Mouse (Mus musculus) midbrain, embryonic 14.5 days (tissue): ENCODE measurements around the gene Itga6. TPM values are rescaled to one million over a fixed set of nuclear protein-coding genes. Genes with fewer than 3 reads are reported as not detected.
"Not testable (repeated sequence)": the region's sequence is repeated elsewhere in the genome, so short reads cannot be mapped to it uniquely, and the experiment has no call there.

Source experiments
- ATAC-seq: fragments of 200-750 bp; cut with Nextera tagmentation; 2 replicates; pipeline ENCODE4 v1.8.0; 2017; ENCODE audit warnings: moderate number of reproducible peaks, moderate library complexity; ENCODE audit not compliant: low FRiP score, low TSS enrichment
- DNase-seq: peaks from one replicate; pipeline ENCODE4 v3.0.0-alpha.2; 2015
- H3K27ac ChIP-seq: fragments of 300-500 bp; sonication (generic); replicated peaks from 2 replicates; pipeline ENCODE4 v1.5.1; 2014; ENCODE audit warnings: mild to moderate bottlenecking, low read depth, low read length, moderate library complexity
- H3K27me3 ChIP-seq: fragments of 300-500 bp; sonication (generic); 2 replicates; pipeline ENCODE4 v1.6.1; 2014; ENCODE audit warnings: low read length, control low read depth, mixed read lengths; ENCODE audit not compliant: control insufficient read depth, insufficient read depth
- H3K36me3 ChIP-seq: fragments of 300-500 bp; sonication (generic); 2 replicates; pipeline ENCODE4 v1.6.1; 2014; ENCODE audit warnings: low read length, control low read depth; ENCODE audit not compliant: control insufficient read depth, insufficient read depth
- H3K4me1 ChIP-seq: fragments of 300-500 bp; sonication (generic); 2 replicates; pipeline ENCODE4 v1.6.1; 2014; ENCODE audit warnings: mild to moderate bottlenecking, antibody characterized with exemption, low read length, control low read depth; ENCODE audit not compliant: control insufficient read depth, insufficient read depth
- H3K4me2 ChIP-seq: fragments of 300-500 bp; sonication (generic); 2 replicates; pipeline ENCODE4 v1.6.1; 2014; ENCODE audit warnings: mild to moderate bottlenecking, low read length, moderate library complexity
- H3K4me3 ChIP-seq: fragments of 300-500 bp; sonication (generic); replicated peaks from 2 replicates; pipeline ENCODE4 v1.5.1; 2014; ENCODE audit warnings: low read depth, low read length
- H3K9ac ChIP-seq: fragments of 300-500 bp; sonication (generic); replicated peaks from 2 replicates; pipeline ENCODE4 v1.6.1; 2014; ENCODE audit warnings: mild to moderate bottlenecking, low read length, moderate library complexity
- H3K9me3 ChIP-seq: fragments of 300-500 bp; sonication (generic); 2 replicates; pipeline ENCODE4 v1.6.1; 2016; ENCODE audit warnings: low read length, control low read depth, mixed read lengths; ENCODE audit not compliant: control insufficient read depth
- WGBS: fragments of 180-500 bp; shearing (Covaris S2); extraction: QIAGEN DNeasy Blood & Tissue Kit; methylation state at CpG from one replicate; pipeline ENCODE4 v1.1.7; 2014; 5-methylcytosine and 5-hydroxymethylcytosine counted together
- polyA plus RNA-seq: library from polyadenylated mRNA; unstranded; fragments of >200 nt; fragmentation: Nextera tagmentation; extraction: Ambion mirVana; gene quantifications from 2 replicates; pipeline ENCODE4 v1.2.1, GENCODE M21; 2014

The Itga6 gene
- polyA plus RNA-seq, 1 experiment from 2014 or later, result 21.6 TPM

DNA sequence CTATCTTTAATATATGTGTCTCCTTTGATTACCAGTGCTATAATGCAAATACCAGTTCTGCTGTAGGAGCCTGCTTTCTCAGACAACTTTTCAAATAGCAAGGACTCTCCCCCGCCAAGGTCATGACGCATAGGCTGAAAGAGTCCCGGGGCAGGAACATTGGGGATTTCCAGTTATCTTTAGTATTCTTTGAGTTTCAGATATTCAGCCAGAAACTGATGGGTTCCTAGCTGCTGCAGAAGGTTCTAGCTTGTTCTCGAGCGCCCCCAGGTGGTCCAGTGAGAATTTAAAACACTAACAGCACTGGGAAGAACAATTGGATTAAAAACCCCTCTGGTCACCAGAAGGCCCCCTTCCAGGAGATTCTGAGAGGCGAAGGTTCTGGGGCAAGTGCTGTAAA lies 92.4 kb downstream of the Itga6 start:
- DNase-seq (peak; percentile 87), ATAC-seq (no peak)
- H3K4me2 ChIP-seq, result no peak overlapping the region
- no peaks in the 10 kb centered on the region for H3K36me3 ChIP-seq
- 44% methylated on average over 6 of the region's 6 CpGs for WGBS
- H3K4me3 ChIP-seq, result no peak overlapping the region
- H3K27me3 ChIP-seq, result no peaks in the 10 kb centered on the region
- no peak overlapping the region for H3K9ac ChIP-seq
- H3K9me3 ChIP-seq, result no peaks in the 10 kb centered on the region
- H3K27ac ChIP-seq, result no peak overlapping the region
- no peaks in the 10 kb centered on the region for H3K4me1 ChIP-seq

DNA sequence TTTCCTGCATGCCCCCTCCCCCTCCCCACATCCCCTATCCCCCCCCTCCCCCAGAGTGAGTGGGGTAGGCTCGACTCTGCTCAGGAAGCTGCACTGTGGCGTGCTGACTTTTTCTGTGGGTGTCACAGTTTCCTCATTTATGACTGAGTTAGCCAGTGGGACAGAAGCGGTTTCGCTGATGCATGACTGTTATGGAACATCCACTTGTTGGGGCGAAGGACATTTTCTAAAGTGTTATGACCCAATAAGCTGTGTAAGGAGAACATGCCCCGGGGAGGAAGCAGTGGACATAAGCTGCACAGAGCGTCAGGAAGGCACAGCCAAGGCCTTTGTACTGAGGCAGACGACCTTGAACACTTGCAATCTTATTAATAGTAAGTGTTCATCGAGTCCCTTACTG lies 97.9 kb downstream of the Itga6 start:
- no peaks in the 10 kb centered on the region for H3K9me3 ChIP-seq
- 89% methylated on average over 9 of the region's 9 CpGs for WGBS
- H3K4me2 ChIP-seq, result no peak overlapping the region
- DNase-seq (no peak), ATAC-seq (no peak)
- no peak overlapping the region for H3K4me3 ChIP-seq
- H3K27ac ChIP-seq, result no peak overlapping the region
- H3K4me1 ChIP-seq, result no peaks in the 10 kb centered on the region
- no peaks in the 10 kb centered on the region for H3K27me3 ChIP-seq
- no peak overlapping the region for H3K9ac ChIP-seq
- H3K36me3 ChIP-seq, result 0 out of 2 replicates have a peak, but pooled peaks cover 5% of the 10 kb centered on the region

DNA sequence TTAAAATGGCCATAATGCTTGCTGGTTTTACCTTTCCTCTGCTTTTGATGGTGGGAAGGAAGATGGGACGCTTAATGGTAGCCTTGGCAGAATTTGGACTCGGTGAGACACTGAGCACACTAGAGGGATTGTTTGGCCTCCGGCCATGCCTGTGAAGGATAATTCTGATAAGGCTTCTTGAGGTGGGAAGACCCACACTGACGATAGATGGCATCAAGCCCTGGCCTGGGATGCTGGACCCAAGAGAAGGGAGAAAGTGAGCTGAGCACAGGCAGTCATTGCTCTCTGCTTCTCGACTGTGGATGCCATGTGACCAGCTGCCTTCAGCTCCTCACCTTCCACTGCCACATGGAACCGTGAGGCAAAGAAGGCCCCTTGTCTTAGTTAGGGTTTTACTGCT lies 99.5 kb downstream of the Itga6 start:
- 93% methylated on average over 6 of the region's 6 CpGs for WGBS
- Histone ChIP-seq H3K9ac (no peak overlapping the region), H3K27me3 (no peaks in the 10 kb centered on the region), H3K4me3 (no peak overlapping the region), H3K9me3 (no peaks in the 10 kb centered on the region), H3K36me3 (0 out of 2 replicates have a peak, but pooled peaks cover 12% of the 10 kb centered on the region), H3K27ac (no peak overlapping the region), H3K4me1 (no peaks in the 10 kb centered on the region), H3K4me2 (no peak overlapping the region)
- no peak for ATAC-seq
- DNase-seq, result no peak

DNA sequence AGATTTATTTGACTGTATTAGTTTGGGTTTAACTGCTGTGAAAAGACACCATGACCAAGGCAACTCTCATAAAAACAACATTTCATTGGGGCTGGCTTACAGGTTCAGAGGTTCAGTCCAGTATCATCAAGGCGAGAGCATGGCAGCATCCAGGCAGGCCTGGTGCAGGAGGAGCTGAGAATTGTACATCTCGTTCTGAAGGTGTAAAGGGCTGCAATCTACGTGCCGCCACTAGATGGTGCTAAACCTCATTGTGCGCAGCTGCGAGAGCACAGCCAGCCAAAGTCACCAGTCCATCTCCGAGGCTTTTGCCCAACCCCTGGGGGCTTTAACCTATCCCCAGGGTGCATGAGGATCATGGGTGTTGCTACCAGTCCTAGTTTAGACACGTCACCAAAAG lies 106.7 kb downstream of the Itga6 start:
- H3K4me3 ChIP-seq, result not testable (repeated sequence)
- 3% methylated on average over 6 of the region's 8 CpGs for WGBS

DNA sequence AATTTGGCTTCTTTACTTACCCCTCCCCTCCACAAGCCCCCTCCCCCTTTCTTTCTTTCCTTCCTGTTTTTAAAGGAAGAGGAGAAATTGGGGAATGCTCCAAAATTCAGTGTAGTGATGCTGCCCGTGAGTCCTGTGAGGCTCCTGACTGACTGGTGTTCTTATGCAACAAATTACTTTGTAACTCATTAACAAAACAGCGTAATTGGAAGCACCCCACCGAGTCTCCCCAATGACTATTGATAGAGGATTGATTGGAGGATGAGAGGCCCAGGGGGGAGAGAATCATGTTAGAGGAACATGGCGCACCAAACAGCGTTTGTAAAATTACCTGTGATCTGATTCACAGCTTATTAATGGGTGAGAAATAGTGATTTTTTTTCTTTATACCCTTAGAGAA lies 109.7 kb downstream of the Itga6 start:
- WGBS, result 77% methylated on average over 5 of the region's 5 CpGs
- ATAC-seq (no peak), DNase-seq (no peak)

More for the DNA sequence above, 106.7 kb downstream of the Itga6 start:
- not testable (repeated sequence) for ATAC-seq, H3K4me2 ChIP-seq, H3K27me3 ChIP-seq, H3K9me3 ChIP-seq, H3K9ac ChIP-seq, H3K27ac ChIP-seq, H3K36me3 ChIP-seq, H3K4me1 ChIP-seq
- peak; percentile 15 for DNase-seq

DNA sequence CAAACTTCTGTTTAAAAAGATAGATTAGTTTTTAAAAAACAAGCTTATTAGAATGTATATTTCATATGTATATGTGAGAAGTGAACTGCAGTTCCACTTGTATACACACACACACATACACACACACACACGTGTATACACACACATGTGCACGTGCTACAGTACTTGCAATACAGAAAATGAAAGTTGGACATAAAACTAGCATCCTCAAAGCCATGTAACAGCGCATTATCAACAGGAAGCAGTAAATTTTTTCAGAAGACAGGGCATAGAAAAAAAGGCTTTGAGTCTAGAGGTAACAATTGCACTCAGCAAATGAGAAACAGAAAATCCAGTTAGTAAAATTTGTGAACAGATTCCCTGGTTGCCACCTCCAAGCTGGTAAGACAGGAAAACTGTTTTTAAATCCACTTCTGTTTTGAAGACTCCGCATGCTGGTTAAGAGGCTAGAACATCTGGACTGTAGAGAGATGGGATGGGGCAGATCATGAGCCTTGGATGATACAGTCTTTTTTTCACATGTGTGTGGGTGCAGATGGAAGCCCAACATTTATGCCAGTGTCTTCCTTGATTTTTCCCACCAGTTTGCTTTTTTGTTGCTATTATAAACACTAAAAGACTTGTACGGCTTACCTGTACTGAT lies 118.2 kb downstream of the Itga6 start:
- no peak overlapping the region for H3K4me2 ChIP-seq
- H3K4me3 ChIP-seq, result no peak overlapping the region
- H3K9me3 ChIP-seq, result no peaks in the 10 kb centered on the region
- DNase-seq, result no peak
- no peaks in the 10 kb centered on the region for H3K27me3 ChIP-seq
- WGBS, result 93% methylated on average over 5 of the region's 5 CpGs
- no peaks in the 10 kb centered on the region for H3K36me3 ChIP-seq
- H3K4me1 ChIP-seq, result no peaks in the 10 kb centered on the region
- ATAC-seq, result no peak
- no peak overlapping the region for H3K27ac ChIP-seq
- no peak overlapping the region for H3K9ac ChIP-seq

More for the DNA sequence above, 109.7 kb downstream of the Itga6 start:
- Histone ChIP-seq H3K27me3 (no peaks in the 10 kb centered on the region), H3K4me1 (no peaks in the 10 kb centered on the region), H3K36me3 (no peaks in the 10 kb centered on the region), H3K4me2 (no peak overlapping the region), H3K27ac (no peak overlapping the region), H3K9ac (no peak overlapping the region), H3K9me3 (no peaks in the 10 kb centered on the region), H3K4me3 (no peak overlapping the region)

DNA sequence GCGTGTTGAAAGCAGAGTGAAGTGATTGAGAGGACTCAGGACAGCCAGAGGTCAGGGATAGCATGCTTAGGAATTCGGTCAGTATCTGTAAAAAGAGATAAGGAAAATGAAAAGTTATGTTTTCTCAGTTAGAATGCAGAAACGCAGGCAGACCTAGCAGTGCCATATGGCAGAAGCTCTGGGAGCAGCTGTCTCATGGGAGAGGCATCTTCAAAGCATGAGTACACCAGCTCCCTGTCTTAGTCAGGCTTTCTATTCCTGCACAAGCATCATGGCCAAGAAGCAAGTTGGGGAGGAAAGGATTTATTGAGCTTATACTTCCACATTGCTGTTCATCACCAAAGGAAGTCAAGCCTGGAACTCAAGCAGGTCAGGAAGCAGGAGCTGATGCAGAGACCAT lies 119.6 kb downstream of the Itga6 start:
- Histone ChIP-seq H3K27ac (no peak overlapping the region), H3K27me3 (no peaks in the 10 kb centered on the region), H3K36me3 (no peaks in the 10 kb centered on the region), H3K4me3 (no peak overlapping the region), H3K4me1 (no peaks in the 10 kb centered on the region), H3K9ac (no peak overlapping the region), H3K9me3 (no peaks in the 10 kb centered on the region), H3K4me2 (no peak overlapping the region)
- 90% methylated on average over 3 of the region's 3 CpGs for WGBS
- no peak for ATAC-seq
- DNase-seq, result no peak

DNA sequence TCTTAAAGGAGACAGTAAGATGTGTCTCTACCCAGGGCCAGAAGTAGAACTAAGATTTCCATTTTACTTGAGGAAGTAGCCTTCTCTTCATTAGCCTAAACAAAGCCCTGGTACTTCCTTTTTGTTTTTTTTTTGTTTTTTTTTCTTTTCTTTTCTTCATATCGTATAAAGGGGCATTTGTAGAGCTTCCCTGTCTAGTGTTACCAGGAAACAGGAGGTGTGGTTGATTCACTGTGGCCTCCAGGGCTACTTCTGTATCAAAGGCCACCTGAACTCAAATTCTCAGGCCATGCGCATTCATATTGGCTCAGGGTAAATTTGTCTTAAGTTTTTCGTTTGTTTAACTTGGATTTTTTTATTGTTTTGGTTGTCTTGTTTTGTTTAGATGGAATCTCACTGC lies 120.5 kb downstream of the Itga6 start:
- Histone ChIP-seq H3K4me2 (no peak overlapping the region), H3K27me3 (no peaks in the 10 kb centered on the region), H3K4me3 (no peak overlapping the region), H3K9me3 (no peaks in the 10 kb centered on the region), H3K27ac (no peak overlapping the region), H3K4me1 (no peaks in the 10 kb centered on the region), H3K36me3 (no peaks in the 10 kb centered on the region), H3K9ac (no peak overlapping the region)
- WGBS, result 75% methylated on average over 3 of the region's 3 CpGs
- ATAC-seq, result no peak
- no peak for DNase-seq

DNA sequence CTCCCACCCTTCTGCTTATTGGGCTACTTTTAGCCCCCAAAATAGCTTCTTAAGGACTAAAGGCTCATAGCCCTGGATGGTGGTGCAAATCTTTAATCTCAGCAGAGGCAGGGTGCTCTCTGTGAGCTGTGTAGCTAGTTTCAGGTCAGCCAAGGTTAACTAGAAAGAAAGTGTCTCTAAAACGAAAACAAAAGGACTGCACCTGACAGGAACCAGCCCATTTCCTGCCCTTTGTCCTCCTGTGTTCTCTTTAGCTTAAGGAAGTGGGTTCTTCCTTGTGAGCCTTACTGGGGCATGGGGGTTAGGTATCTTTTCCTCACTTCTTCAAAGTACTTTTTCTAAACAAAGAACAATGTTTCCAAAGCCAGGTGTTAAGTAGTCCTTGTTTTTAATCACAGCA lies 121.1 kb downstream of the Itga6 start:
- Histone ChIP-seq H3K4me2 (no peak overlapping the region), H3K9me3 (no peaks in the 10 kb centered on the region), H3K27ac (no peak overlapping the region), H3K4me3 (no peak overlapping the region), H3K9ac (no peak overlapping the region), H3K36me3 (no peaks in the 10 kb centered on the region), H3K4me1 (no peaks in the 10 kb centered on the region), H3K27me3 (no peaks in the 10 kb centered on the region)
- WGBS, result 76% methylated on average over 1 of the region's 1 CpGs
- DNase-seq, result no peak
- ATAC-seq, result no peak
